Mouse (Mus musculus): ENCODE results near the gene Adcy9. TPM values are rescaled to one million over a fixed set of nuclear protein-coding genes. Genes with fewer than 3 reads are reported as not detected.

Adcy9 gene
- polyA plus RNA-seq, 1 experiment from 2014 or later = 0.41 TPM

- H3K27me3 ChIP-seq (ENCODE audit: low read depth, poor library complexity, severe bottlenecking) = peaks cover 49% of the 10 kb centered on the region
Observed at GRCm38 (mm10) chr16:4414881-4415585, 5.3 kb downstream of the Adcy9 start.

GRCm38 (mm10) chr16:4413988-4414880 lies 6.1 kb downstream of the Adcy9 start:
- H3K27me3 ChIP-seq (ENCODE audit: low read depth, poor library complexity, severe bottlenecking) = peaks cover 41% of the 10 kb centered on the region
- H3K4me3 ChIP-seq = no peak overlapping the region
- 78% methylated on average over 9 of the region's 9 CpGs for WGBS
- DNase-seq (ENCODE audit: low spot score) = no peak
- H3K9me3 ChIP-seq (replicated peaks) = no peaks in the 10 kb centered on the region
- H3K36me3 ChIP-seq = no peaks in the 10 kb centered on the region
- H3K4me1 ChIP-seq = peaks cover 8% of the 10 kb centered on the region
- H3K27ac ChIP-seq = no peak overlapping the region

More at GRCm38 (mm10) chr16:4414881-4415585, 5.3 kb downstream of the Adcy9 start:
- Histone ChIP-seq H3K4me1 (peaks cover 16% of the 10 kb centered on the region), H3K9me3 (replicated peaks) (no peaks in the 10 kb centered on the region), H3K27ac (no peak overlapping the region), H3K36me3 (no peaks in the 10 kb centered on the region), H3K4me3 (no peak overlapping the region)
- 78% methylated on average over 8 of the region's 8 CpGs for WGBS
- DNase-seq (ENCODE audit: low spot score) = no peak

GRCm38 (mm10) chr16:4413301-4413700 lies 7.0 kb downstream of the Adcy9 start:
- no peak overlapping the region for H3K27ac ChIP-seq
- WGBS = 63% methylated on average over 14 of the region's 14 CpGs
- no peaks in the 10 kb centered on the region for H3K36me3 ChIP-seq
- no peak for DNase-seq (ENCODE audit: low spot score)
- H3K27me3 ChIP-seq (ENCODE audit: low read depth, poor library complexity, severe bottlenecking) = peaks cover 32% of the 10 kb centered on the region
- H3K9me3 ChIP-seq (replicated peaks) = no peaks in the 10 kb centered on the region
- no peak overlapping the region for H3K4me3 ChIP-seq
- H3K4me1 ChIP-seq = no peaks in the 10 kb centered on the region

GRCm38 (mm10) chr16:4412298-4412697 lies 8.0 kb downstream of the Adcy9 start:
- H3K4me3 ChIP-seq = no peak overlapping the region
- no peak overlapping the region for H3K27ac ChIP-seq
- H3K4me1 ChIP-seq = no peaks in the 10 kb centered on the region
- H3K9me3 ChIP-seq (replicated peaks) = no peaks in the 10 kb centered on the region
- H3K36me3 ChIP-seq = no peaks in the 10 kb centered on the region
- DNase-seq (ENCODE audit: low spot score) = no peak
- 91% methylated on average over 4 of the region's 4 CpGs for WGBS
- peaks cover 22% of the 10 kb centered on the region for H3K27me3 ChIP-seq (ENCODE audit: low read depth, poor library complexity, severe bottlenecking)

- H3K36me3 ChIP-seq = no peaks in the 10 kb centered on the region
- H3K27me3 ChIP-seq (ENCODE audit: low read depth, poor library complexity, severe bottlenecking) = peaks cover 12% of the 10 kb centered on the region
- no peak overlapping the region for H3K4me3 ChIP-seq
- no peak overlapping the region for H3K27ac ChIP-seq
- no peaks in the 10 kb centered on the region for H3K4me1 ChIP-seq
- no peaks in the 10 kb centered on the region for H3K9me3 ChIP-seq (replicated peaks)
- 79% methylated on average over 2 of the region's 2 CpGs for WGBS
- DNase-seq (ENCODE audit: low spot score) = no peak
Observed at GRCm38 (mm10) chr16:4411296-4411695, 9.0 kb downstream of the Adcy9 start.

GRCm38 (mm10) chr16:4407536-4407935 lies 12.8 kb downstream of the Adcy9 start:
- WGBS = 86% methylated on average over 2 of the region's 2 CpGs
- Histone ChIP-seq H3K4me1 (no peaks in the 10 kb centered on the region), H3K27me3 (ENCODE audit: low read depth, poor library complexity, severe bottlenecking) (no peaks in the 10 kb centered on the region), H3K36me3 (no peaks in the 10 kb centered on the region), H3K9me3 (replicated peaks) (no peaks in the 10 kb centered on the region), H3K4me3 (no peak overlapping the region), H3K27ac (no peak overlapping the region)
- DNase-seq (ENCODE audit: low spot score) = no peak

GRCm38 (mm10) chr16:4406706-4407105 lies 13.6 kb downstream of the Adcy9 start:
- Histone ChIP-seq H3K27me3 (ENCODE audit: low read depth, poor library complexity, severe bottlenecking) (no peaks in the 10 kb centered on the region), H3K36me3 (no peaks in the 10 kb centered on the region), H3K4me3 (no peak overlapping the region), H3K9me3 (replicated peaks) (no peaks in the 10 kb centered on the region), H3K4me1 (no peaks in the 10 kb centered on the region), H3K27ac (no peak overlapping the region)
- no peak for DNase-seq (ENCODE audit: low spot score)
- 78% methylated on average over 4 of the region's 4 CpGs for WGBS

GRCm38 (mm10) chr16:4406047-4406586 lies 14.2 kb downstream of the Adcy9 start:
- H3K4me3 ChIP-seq = no peak overlapping the region
- no peaks in the 10 kb centered on the region for H3K36me3 ChIP-seq
- H3K27ac ChIP-seq = no peak overlapping the region
- no peaks in the 10 kb centered on the region for H3K27me3 ChIP-seq (ENCODE audit: low read depth, poor library complexity, severe bottlenecking)
- no peaks in the 10 kb centered on the region for H3K4me1 ChIP-seq
- DNase-seq (ENCODE audit: low spot score) = no peak
- WGBS = 89% methylated on average over 6 of the region's 6 CpGs
- H3K9me3 ChIP-seq (replicated peaks) = no peaks in the 10 kb centered on the region

GRCm38 (mm10) chr16:4404933-4405761 lies 15.2 kb downstream of the Adcy9 start:
- H3K36me3 ChIP-seq = no peaks in the 10 kb centered on the region
- WGBS = 66% methylated on average over 8 of the region's 8 CpGs

GRCm38 (mm10) chr16:4401109-4401508 lies 19.2 kb downstream of the Adcy9 start:
- H3K27me3 ChIP-seq (ENCODE audit: low read depth, poor library complexity, severe bottlenecking) = no peaks in the 10 kb centered on the region
- DNase-seq (ENCODE audit: low spot score) = no peak
- H3K4me1 ChIP-seq = no peaks in the 10 kb centered on the region
- no peak overlapping the region for H3K27ac ChIP-seq
- H3K9me3 ChIP-seq (replicated peaks) = no peaks in the 10 kb centered on the region
- WGBS = 68% methylated on average over 1 of the region's 1 CpGs
- H3K36me3 ChIP-seq = no peaks in the 10 kb centered on the region
- no peak overlapping the region for H3K4me3 ChIP-seq

More at GRCm38 (mm10) chr16:4404933-4405761, 15.2 kb downstream of the Adcy9 start:
- H3K4me1 ChIP-seq = no peaks in the 10 kb centered on the region
- no peaks in the 10 kb centered on the region for H3K27me3 ChIP-seq (ENCODE audit: low read depth, poor library complexity, severe bottlenecking)
- H3K9me3 ChIP-seq (replicated peaks) = no peaks in the 10 kb centered on the region
- H3K27ac ChIP-seq = no peak overlapping the region
- no peak overlapping the region for H3K4me3 ChIP-seq
- DNase-seq (ENCODE audit: low spot score) = no peak

GRCm38 (mm10) chr16:4399471-4400223 lies 20.7 kb downstream of the Adcy9 start:
- Histone ChIP-seq H3K27me3 (ENCODE audit: low read depth, poor library complexity, severe bottlenecking) (no peaks in the 10 kb centered on the region), H3K4me1 (no peaks in the 10 kb centered on the region), H3K36me3 (no peaks in the 10 kb centered on the region), H3K4me3 (no peak overlapping the region), H3K9me3 (replicated peaks) (no peaks in the 10 kb centered on the region), H3K27ac (no peak overlapping the region)
- WGBS = 80% methylated on average over 5 of the region's 5 CpGs
- DNase-seq (ENCODE audit: low spot score) = no peak

- no peaks in the 10 kb centered on the region for H3K27me3 ChIP-seq (ENCODE audit: low read depth, poor library complexity, severe bottlenecking)
- 93% methylated on average over 2 of the region's 2 CpGs for WGBS
Observed at GRCm38 (mm10) chr16:4398782-4399181, 21.5 kb downstream of the Adcy9 start.

More at GRCm38 (mm10) chr16:4398782-4399181, 21.5 kb downstream of the Adcy9 start:
- no peaks in the 10 kb centered on the region for H3K9me3 ChIP-seq (replicated peaks)
- no peak overlapping the region for H3K27ac ChIP-seq
- no peaks in the 10 kb centered on the region for H3K4me1 ChIP-seq
- H3K36me3 ChIP-seq = no peaks in the 10 kb centered on the region
- no peak for DNase-seq (ENCODE audit: low spot score)
- H3K4me3 ChIP-seq = no peak overlapping the region

Measured in limb, embryonic 10.5 days (tissue).